Mouse (Mus musculus): ENCODE results near the gene Fars2. TPM values are rescaled to one million over a fixed set of nuclear protein-coding genes. Genes with fewer than 3 reads are reported as not detected.
"Not testable (repeated sequence)": the region's sequence is repeated elsewhere in the genome, so short reads cannot be mapped to it uniquely, and the experiment has no call there.

Fars2 gene
- total and polyA plus RNA-seq, 2 experiments from 2014 or later, result 21.5 to 34.6 TPM

GRCm38 (mm10) chr13:36330542-36330941 is 213.3 kb downstream of the Fars2 start:
- H3K27me3 ChIP-seq (ENCODE audit: insufficient read depth, low read length), result no peaks in the 10 kb centered on the region
- no peak overlapping the region for H3K4me3 ChIP-seq (ENCODE audit: low read length)
- H3K4me1 ChIP-seq (ENCODE audit: insufficient read depth, low read length), result no peaks in the 10 kb centered on the region
- no peaks in the 10 kb centered on the region for H3K9me3 ChIP-seq (ENCODE audit: low read length)
- ATAC-seq, result no peak
- DNase-seq (ENCODE audit: low spot score), result no peak
- H3K36me3 ChIP-seq (ENCODE audit: insufficient read depth, low read length), result no peaks in the 10 kb centered on the region
- H3K4me2 ChIP-seq (ENCODE audit: low read depth, low read length), result no peak overlapping the region
- TF ChIP-seq CTCF (IDR thresholded peaks at IDR 0.05; ENCODE audit: low read depth), result no peak
- H3K27ac ChIP-seq, result no peak overlapping the region
- H3K9ac ChIP-seq (replicated peaks; ENCODE audit: low read length), result no peak overlapping the region
- WGBS, result 77% methylated on average over 3 of the region's 3 CpGs

- 47% methylated on average over 5 of the region's 5 CpGs for WGBS
Measured at GRCm38 (mm10) chr13:36334748-36335147, 217.5 kb downstream of the Fars2 start.

GRCm38 (mm10) chr13:36351529-36351928 is 234.3 kb downstream of the Fars2 start:
- no peaks in the 10 kb centered on the region for H3K36me3 ChIP-seq (ENCODE audit: insufficient read depth, low read length)
- H3K27me3 ChIP-seq (ENCODE audit: insufficient read depth, low read length), result no peaks in the 10 kb centered on the region
- H3K4me3 ChIP-seq (ENCODE audit: low read length), result no peak overlapping the region
- H3K9ac ChIP-seq (replicated peaks; ENCODE audit: low read length), result no peak overlapping the region
- no peaks in the 10 kb centered on the region for H3K4me1 ChIP-seq (ENCODE audit: insufficient read depth, low read length)
- H3K4me2 ChIP-seq (ENCODE audit: low read depth, low read length), result no peak overlapping the region
- no peak for TF ChIP-seq CTCF (IDR thresholded peaks at IDR 0.05; ENCODE audit: low read depth)
- DNase-seq (ENCODE audit: low spot score) (no peak), ATAC-seq (no peak)
- WGBS, result 74% methylated on average over 11 of the region's 11 CpGs
- H3K27ac ChIP-seq, result no peak overlapping the region
- no peaks in the 10 kb centered on the region for H3K9me3 ChIP-seq (ENCODE audit: low read length)

More at GRCm38 (mm10) chr13:36334748-36335147, 217.5 kb downstream of the Fars2 start:
- no peak overlapping the region for H3K4me2 ChIP-seq (ENCODE audit: low read depth, low read length)
- H3K9ac ChIP-seq (replicated peaks; ENCODE audit: low read length), result no peak overlapping the region
- no peaks in the 10 kb centered on the region for H3K9me3 ChIP-seq (ENCODE audit: low read length)
- H3K27ac ChIP-seq, result no peak overlapping the region
- H3K4me3 ChIP-seq (ENCODE audit: low read length), result no peak overlapping the region
- no peaks in the 10 kb centered on the region for H3K36me3 ChIP-seq (ENCODE audit: insufficient read depth, low read length)
- no peaks in the 10 kb centered on the region for H3K27me3 ChIP-seq (ENCODE audit: insufficient read depth, low read length)
- DNase-seq (ENCODE audit: low spot score), result no peak
- TF ChIP-seq CTCF (IDR thresholded peaks at IDR 0.05; ENCODE audit: low read depth), result no peak
- no peaks in the 10 kb centered on the region for H3K4me1 ChIP-seq (ENCODE audit: insufficient read depth, low read length)
- no peak for ATAC-seq

- Histone ChIP-seq H3K4me1 (ENCODE audit: insufficient read depth, low read length) (no peaks in the 10 kb centered on the region), H3K27me3 (ENCODE audit: insufficient read depth, low read length) (no peaks in the 10 kb centered on the region), H3K27ac (no peak overlapping the region), H3K9ac (replicated peaks; ENCODE audit: low read length) (no peak overlapping the region), H3K4me3 (ENCODE audit: low read length) (no peak overlapping the region), H3K4me2 (ENCODE audit: low read depth, low read length) (no peak overlapping the region), H3K9me3 (ENCODE audit: low read length) (no peaks in the 10 kb centered on the region), H3K36me3 (ENCODE audit: insufficient read depth, low read length) (no peaks in the 10 kb centered on the region)
- TF ChIP-seq CTCF (IDR thresholded peaks at IDR 0.05; ENCODE audit: low read depth), result no peak
- DNase-seq (ENCODE audit: low spot score) (no peak), ATAC-seq (no peak)
- WGBS, result 88% methylated on average over 4 of the region's 4 CpGs
Measured at GRCm38 (mm10) chr13:36357469-36357868, 240.3 kb downstream of the Fars2 start.

GRCm38 (mm10) chr13:36361419-36361818 is 244.2 kb downstream of the Fars2 start:
- no peak overlapping the region for H3K27ac ChIP-seq
- no peak for ATAC-seq
- H3K36me3 ChIP-seq (ENCODE audit: insufficient read depth, low read length), result no peaks in the 10 kb centered on the region
- no peak for DNase-seq (ENCODE audit: low spot score)
- H3K9me3 ChIP-seq (ENCODE audit: low read length), result no peaks in the 10 kb centered on the region
- no peaks in the 10 kb centered on the region for H3K4me1 ChIP-seq (ENCODE audit: insufficient read depth, low read length)
- H3K4me2 ChIP-seq (ENCODE audit: low read depth, low read length), result no peak overlapping the region
- 75% methylated on average over 3 of the region's 3 CpGs for WGBS
- H3K4me3 ChIP-seq (ENCODE audit: low read length), result no peak overlapping the region
- no peaks in the 10 kb centered on the region for H3K27me3 ChIP-seq (ENCODE audit: insufficient read depth, low read length)
- no peak overlapping the region for H3K9ac ChIP-seq (replicated peaks; ENCODE audit: low read length)
- no peak for TF ChIP-seq CTCF (IDR thresholded peaks at IDR 0.05; ENCODE audit: low read depth)

DNA sequence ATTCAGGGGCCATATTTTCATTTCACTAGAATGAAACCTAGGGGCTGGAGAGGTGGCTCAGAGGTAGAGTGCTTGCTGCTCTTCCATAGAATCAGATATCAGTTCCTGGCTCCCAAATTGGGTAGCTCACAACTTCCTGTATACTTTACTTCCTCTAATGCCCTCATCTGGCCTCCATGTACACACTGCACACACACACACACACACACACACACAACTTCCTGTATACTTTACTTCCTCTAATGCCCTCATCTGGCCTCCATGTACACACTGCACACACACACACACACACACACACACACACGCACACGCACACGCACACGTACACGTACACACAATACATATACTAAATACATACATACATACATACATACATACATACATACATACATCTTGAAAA is 248.5 kb downstream of the Fars2 start:
- H3K4me3 ChIP-seq (ENCODE audit: low read length); H3K9me3 ChIP-seq (ENCODE audit: low read length); H3K4me1 ChIP-seq (ENCODE audit: insufficient read depth, low read length); H3K4me2 ChIP-seq (ENCODE audit: low read depth, low read length); ATAC-seq; H3K27me3 ChIP-seq (ENCODE audit: insufficient read depth, low read length); DNase-seq (ENCODE audit: low spot score); H3K27ac ChIP-seq; H3K9ac ChIP-seq (replicated peaks; ENCODE audit: low read length); H3K36me3 ChIP-seq (ENCODE audit: insufficient read depth, low read length): not testable (repeated sequence)
- WGBS, result 92% methylated on average over 5 of the region's 5 CpGs

DNA sequence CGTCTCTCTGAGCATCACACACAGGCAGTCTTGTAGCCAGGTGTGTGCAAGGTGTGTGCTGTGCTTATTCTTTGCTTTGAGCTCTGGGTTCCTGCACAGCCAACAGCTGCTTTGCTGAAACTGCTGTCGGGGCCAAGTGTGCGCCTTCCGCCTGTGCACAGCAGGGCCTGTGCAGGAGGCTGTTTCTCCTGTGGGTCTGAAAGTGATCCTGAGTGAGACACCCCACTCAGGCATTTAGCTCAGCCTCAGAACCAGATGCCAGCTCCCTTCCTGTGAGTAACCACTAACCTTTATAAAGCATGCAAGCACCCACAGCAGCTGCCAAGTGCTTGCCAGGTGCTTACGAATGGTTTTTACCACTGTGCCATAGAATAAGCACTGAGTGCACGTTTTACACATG is 249.1 kb downstream of the Fars2 start:
- no peak overlapping the region for H3K27ac ChIP-seq

More for the DNA sequence above, 249.1 kb downstream of the Fars2 start:
- no peak for TF ChIP-seq CTCF (IDR thresholded peaks at IDR 0.05; ENCODE audit: low read depth)
- 79% methylated on average over 6 of the region's 6 CpGs for WGBS
- Histone ChIP-seq H3K4me3 (ENCODE audit: low read length) (no peak overlapping the region), H3K9ac (replicated peaks; ENCODE audit: low read length) (no peak overlapping the region), H3K9me3 (ENCODE audit: low read length) (no peaks in the 10 kb centered on the region), H3K27me3 (ENCODE audit: insufficient read depth, low read length) (no peaks in the 10 kb centered on the region), H3K4me2 (ENCODE audit: low read depth, low read length) (no peak overlapping the region), H3K4me1 (ENCODE audit: insufficient read depth, low read length) (no peaks in the 10 kb centered on the region), H3K36me3 (ENCODE audit: insufficient read depth, low read length) (no peaks in the 10 kb centered on the region)
- ATAC-seq, result no peak
- DNase-seq (ENCODE audit: low spot score), result no peak

Measured in hindbrain, postnatal 0 days (tissue).